Mouse (Mus musculus) intestine, embryonic 14.5 days (tissue): Measurements from ENCODE around the gene Cbr3. TPM values are rescaled to one million over a fixed set of nuclear protein-coding genes. Genes with fewer than 3 reads are reported as not detected.

Experiments
- ATAC-seq: fragments of 200-750 bp; cut with Nextera tagmentation; replicated peaks from 2 replicates; pipeline ENCODE4 v1.8.0; 2017; ENCODE audit warnings: low read depth, moderate number of reproducible peaks, moderate TSS enrichment, moderate library complexity; ENCODE audit not compliant: low FRiP score, low TSS enrichment
- DNase-seq: peaks from one replicate; pipeline ENCODE4 v3.0.0-alpha.2; 2018; ENCODE audit warnings: low spot score
- H3K27ac ChIP-seq: fragments of 300-500 bp; sonication (generic); 2 replicates; pipeline ENCODE4 v1.5.1; 2014; ENCODE audit warnings: low read depth, mild to moderate bottlenecking, control low read depth
- H3K27me3 ChIP-seq: fragments of 300-500 bp; sonication (generic); replicated peaks from 2 replicates; pipeline ENCODE4 v1.6.1; 2014; ENCODE audit warnings: low read length, control low read depth; ENCODE audit not compliant: control insufficient read depth, insufficient read depth
- H3K36me3 ChIP-seq: fragments of 300-500 bp; sonication (generic); 2 replicates; pipeline ENCODE4 v1.6.1; 2014; ENCODE audit warnings: low read length, control low read depth; ENCODE audit not compliant: control insufficient read depth, insufficient read depth
- H3K4me1 ChIP-seq: fragments of 300-500 bp; sonication (generic); replicated peaks from 2 replicates; pipeline ENCODE4 v1.6.1; 2014; ENCODE audit warnings: low read length, control low read depth, mixed read lengths; ENCODE audit not compliant: control insufficient read depth, insufficient read depth
- H3K4me2 ChIP-seq: fragments of 300-500 bp; sonication (generic); 2 replicates; pipeline ENCODE4 v1.6.1; 2014; ENCODE audit warnings: low read length
- H3K4me3 ChIP-seq: fragments of 300-500 bp; sonication (generic); 2 replicates; pipeline ENCODE4 v1.5.1; 2014; ENCODE audit warnings: low read depth, low read length, control low read depth, mixed read lengths
- H3K9ac ChIP-seq: fragments of 300-500 bp; sonication (generic); 2 replicates; pipeline ENCODE4 v1.6.1; 2014; ENCODE audit warnings: mild to moderate bottlenecking, low read length
- H3K9me3 ChIP-seq: fragments of 300-500 bp; sonication (generic); 2 replicates; pipeline ENCODE4 v1.6.1; 2016; ENCODE audit warnings: low read length, control low read depth; ENCODE audit not compliant: control insufficient read depth
- WGBS: fragments of 180-500 bp; shearing (Covaris S2); extraction: QIAGEN DNeasy Blood & Tissue Kit; methylation state at CpG from one replicate; pipeline ENCODE4 v1.1.7; 2014; 5-methylcytosine and 5-hydroxymethylcytosine counted together
- polyA plus RNA-seq: library from polyadenylated mRNA; unstranded; fragments of >200 nt; fragmentation: Nextera tagmentation; extraction: Ambion mirVana; gene quantifications from 2 replicates; pipeline ENCODE4 v1.2.1, GENCODE M21; 2014

Cbr3 gene
- polyA plus RNA-seq, 1 experiment from 2014 or later = 1.9 TPM

DNA sequence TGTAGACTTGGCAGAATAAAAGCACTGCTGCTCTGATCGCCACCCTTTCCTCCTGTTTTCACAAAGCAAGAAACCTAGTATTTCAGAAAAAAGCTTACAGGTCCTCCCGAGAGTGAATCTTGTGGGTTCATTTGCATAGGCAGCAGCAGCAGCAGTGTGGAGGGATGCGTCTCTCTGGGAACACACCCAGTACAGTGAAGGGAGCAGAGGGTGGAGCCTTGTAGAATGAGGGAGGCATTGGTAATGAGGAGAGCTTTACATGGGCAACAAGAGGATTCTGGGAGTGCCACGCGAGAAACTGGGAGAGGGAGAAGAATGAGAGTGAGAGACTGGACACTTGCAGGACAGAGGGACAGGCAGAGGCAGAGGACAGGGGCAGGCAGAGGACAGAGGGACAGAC is 31.4 kb downstream of the Cbr3 start:
- ATAC-seq = no peak
- no peak for DNase-seq
- no peak overlapping the region for H3K4me3 ChIP-seq
- H3K9ac ChIP-seq = no peak overlapping the region
- peaks cover 8% of the 10 kb centered on the region; the same call in 1 of the 2 replicates for H3K27me3 ChIP-seq
- H3K36me3 ChIP-seq = no peaks in the 10 kb centered on the region
- 42% methylated on average over 5 of the region's 5 CpGs for WGBS
- H3K4me1 ChIP-seq = peaks cover 9% of the 10 kb centered on the region
- H3K27ac ChIP-seq = no peak overlapping the region
- no peaks in the 10 kb centered on the region for H3K9me3 ChIP-seq
- no peak overlapping the region for H3K4me2 ChIP-seq

GRCm38 (mm10) chr16:93715826-93716225 is 32.8 kb downstream of the Cbr3 start:
- H3K9ac ChIP-seq = no peak overlapping the region
- H3K9me3 ChIP-seq = no peaks in the 10 kb centered on the region
- no peak for ATAC-seq
- H3K36me3 ChIP-seq = no peaks in the 10 kb centered on the region
- H3K4me2 ChIP-seq = no peak overlapping the region
- 72% methylated on average over 6 of the region's 6 CpGs for WGBS
- H3K4me3 ChIP-seq = no peak overlapping the region
- peaks cover 9% of the 10 kb centered on the region for H3K4me1 ChIP-seq
- DNase-seq = no peak
- H3K27me3 ChIP-seq = peaks cover 8% of the 10 kb centered on the region; the same call in 1 of the 2 replicates
- no peak overlapping the region for H3K27ac ChIP-seq

GRCm38 (mm10) chr16:93717299-93717703 is 34.3 kb downstream of the Cbr3 start:
- Histone ChIP-seq H3K4me1 (peaks cover 9% of the 10 kb centered on the region), H3K4me2 (no peak overlapping the region), H3K9me3 (no peaks in the 10 kb centered on the region), H3K27ac (no peak overlapping the region), H3K9ac (no peak overlapping the region), H3K27me3 (peaks cover 8% of the 10 kb centered on the region; the same call in 1 of the 2 replicates), H3K4me3 (no peak overlapping the region), H3K36me3 (no peaks in the 10 kb centered on the region)
- 22% methylated on average over 5 of the region's 5 CpGs for WGBS
- DNase-seq (peak; percentile 63), ATAC-seq (peak; percentile 55; the same call in 1 of the 2 replicates)

- Histone ChIP-seq H3K9me3 (no peaks in the 10 kb centered on the region), H3K4me2 (no peak overlapping the region), H3K9ac (no peak overlapping the region), H3K4me1 (peaks cover 6% of the 10 kb centered on the region; the same call in 1 of the 2 replicates), H3K4me3 (no peak overlapping the region), H3K27ac (no peak overlapping the region), H3K36me3 (no peaks in the 10 kb centered on the region; the same call in 1 of the 2 replicates), H3K27me3 (no peaks in the 10 kb centered on the region)
- ATAC-seq (no peak), DNase-seq (no peak)
- WGBS = 81% methylated on average over 5 of the region's 5 CpGs
Measured at GRCm38 (mm10) chr16:93721771-93722170, 38.8 kb downstream of the Cbr3 start.

DNA sequence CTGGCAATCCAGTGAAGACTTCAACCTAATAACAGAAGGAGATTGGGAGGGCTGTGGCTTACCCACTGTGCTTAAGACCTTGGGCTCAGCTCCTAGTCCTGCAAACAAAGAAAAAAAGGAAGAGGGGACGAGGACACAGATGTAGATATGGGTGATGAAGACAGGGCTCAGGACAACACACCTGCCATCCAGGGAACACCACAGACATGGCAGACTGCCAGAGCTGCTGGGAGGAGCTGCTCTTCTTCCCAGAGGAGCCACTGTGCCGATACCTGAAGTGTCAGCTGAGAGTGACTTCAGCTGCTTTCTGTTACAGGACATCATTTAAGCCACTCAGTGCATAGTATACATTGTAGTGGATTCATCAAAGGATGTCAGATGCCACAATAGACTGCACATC is 39.5 kb downstream of the Cbr3 start:
- no peak overlapping the region for H3K9ac ChIP-seq
- no peaks in the 10 kb centered on the region for H3K9me3 ChIP-seq
- H3K4me1 ChIP-seq = no peaks in the 10 kb centered on the region
- H3K36me3 ChIP-seq = no peaks in the 10 kb centered on the region; the same call in 1 of the 2 replicates
- no peak overlapping the region for H3K4me2 ChIP-seq
- WGBS = 59% methylated on average over 2 of the region's 2 CpGs
- no peak for DNase-seq
- no peak overlapping the region for H3K27ac ChIP-seq
- ATAC-seq = no peak
- no peaks in the 10 kb centered on the region for H3K27me3 ChIP-seq
- H3K4me3 ChIP-seq = no peak overlapping the region

DNA sequence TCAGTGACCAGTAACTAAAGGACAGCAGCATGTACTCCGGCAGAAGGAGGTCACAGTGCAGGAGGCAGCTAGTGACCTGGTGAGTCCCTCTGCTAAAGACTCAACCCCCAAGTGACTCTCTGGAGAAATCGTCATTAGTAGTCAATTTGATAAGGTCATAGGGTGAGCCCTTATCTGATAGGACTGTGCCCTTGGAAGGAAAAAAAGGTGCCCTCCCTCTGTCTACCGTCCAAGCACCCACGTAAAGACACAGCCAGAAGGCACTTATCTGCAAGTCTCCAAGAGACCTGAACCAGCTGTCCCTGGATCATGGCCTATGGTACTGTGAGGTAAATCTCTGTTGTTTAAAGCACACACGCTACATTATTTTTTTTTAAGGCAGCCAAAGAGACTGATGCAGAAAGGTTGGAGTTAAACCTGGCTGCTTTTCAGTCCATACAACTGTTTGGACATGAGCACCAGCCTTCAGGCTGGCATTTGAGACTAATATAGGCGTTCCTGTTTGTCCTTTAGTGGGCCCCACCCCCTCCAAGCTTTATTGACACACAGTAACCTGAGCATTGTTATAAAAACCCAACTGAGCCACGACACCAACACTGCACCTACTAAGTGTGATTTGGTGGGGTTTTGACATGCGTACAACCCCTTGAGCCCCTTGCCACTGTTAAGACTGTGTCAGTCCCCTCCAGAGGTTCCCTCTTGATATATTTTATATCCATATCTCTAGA is 42.6 kb downstream of the Cbr3 start:
- 61% methylated on average over 8 of the region's 8 CpGs for WGBS
- no peaks in the 10 kb centered on the region; the same call in 1 of the 2 replicates for H3K36me3 ChIP-seq
- no peaks in the 10 kb centered on the region for H3K9me3 ChIP-seq
- DNase-seq = no peak
- no peak for ATAC-seq
- H3K27me3 ChIP-seq = no peaks in the 10 kb centered on the region
- no peak overlapping the region for H3K4me3 ChIP-seq
- H3K4me1 ChIP-seq = peaks cover 7% of the 10 kb centered on the region; the same call in 1 of the 2 replicates
- no peak overlapping the region for H3K9ac ChIP-seq
- no peak overlapping the region for H3K4me2 ChIP-seq
- H3K27ac ChIP-seq = no peak overlapping the region

DNA sequence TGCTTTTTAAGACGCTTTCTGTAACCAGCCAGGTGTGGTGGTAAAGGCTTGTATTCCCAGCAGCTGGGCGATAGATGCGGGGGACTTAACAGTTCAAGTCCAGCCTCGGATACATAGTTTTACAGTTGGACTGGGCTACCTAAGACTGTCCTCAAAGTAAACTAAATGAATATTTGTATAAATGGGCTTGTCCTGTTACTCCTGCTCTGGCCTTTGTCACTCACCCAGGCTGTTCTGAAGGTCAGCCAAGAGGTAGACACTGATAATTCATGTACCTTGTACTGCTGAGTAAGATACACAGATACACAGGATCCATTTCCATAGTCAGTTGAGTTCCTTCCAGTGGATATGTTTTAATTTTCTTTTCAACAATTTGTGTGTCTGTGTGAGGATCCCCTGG is 43.2 kb downstream of the Cbr3 start:
- Histone ChIP-seq H3K4me3 (no peak overlapping the region), H3K27ac (no peak overlapping the region), H3K9ac (no peak overlapping the region), H3K27me3 (no peaks in the 10 kb centered on the region), H3K4me2 (no peak overlapping the region), H3K4me1 (peaks cover 7% of the 10 kb centered on the region; the same call in 1 of the 2 replicates), H3K36me3 (no peaks in the 10 kb centered on the region; the same call in 1 of the 2 replicates), H3K9me3 (no peaks in the 10 kb centered on the region)
- WGBS = 78% methylated on average over 4 of the region's 4 CpGs
- ATAC-seq (no peak), DNase-seq (no peak)

- ATAC-seq (no peak), DNase-seq (no peak)
- WGBS = 75% methylated on average over 9 of the region's 9 CpGs
- Histone ChIP-seq H3K9me3 (no peaks in the 10 kb centered on the region), H3K27ac (no peak overlapping the region), H3K36me3 (no peaks in the 10 kb centered on the region; the same call in 1 of the 2 replicates), H3K4me3 (no peak overlapping the region), H3K9ac (no peak overlapping the region), H3K4me1 (peaks cover 10% of the 10 kb centered on the region), H3K27me3 (no peaks in the 10 kb centered on the region), H3K4me2 (no peak overlapping the region)
Measured at GRCm38 (mm10) chr16:93728676-93729075, 45.7 kb downstream of the Cbr3 start.
